Mouse (Mus musculus) embryonic facial prominence, embryonic 11.5 days (tissue): Measurements from ENCODE around the gene Cd9. TPM values are rescaled to one million over a fixed set of nuclear protein-coding genes. Genes with fewer than 3 reads are reported as not detected.

ENCODE experiments used
- ATAC-seq: fragments of 200-750 bp; cut with Nextera tagmentation; replicated peaks from 2 replicates; pipeline ENCODE4 v1.8.0; 2017; ENCODE audit warnings: low read depth; ENCODE audit not compliant: insufficient number of reproducible peaks, low FRiP score, low TSS enrichment
- DNase-seq: peaks from one replicate; pipeline ENCODE4 v3.0.0-alpha.2; 2015; ENCODE audit warnings: low spot score
- H3K27ac ChIP-seq: fragments of 300-500 bp; sonication (generic); replicated peaks from 2 replicates; pipeline ENCODE4 v1.5.1; 2014; ENCODE audit warnings: mild to moderate bottlenecking, low read depth, low read length, control low read depth
- H3K27me3 ChIP-seq: fragments of 300-500 bp; sonication (generic); 2 replicates; pipeline ENCODE4 v1.6.1; 2014; ENCODE audit warnings: mild to moderate bottlenecking, low read length, moderate library complexity, mixed read lengths; ENCODE audit not compliant: control insufficient read depth, insufficient read depth
- H3K36me3 ChIP-seq: fragments of 300-500 bp; sonication (generic); replicated peaks from 2 replicates; pipeline ENCODE4 v1.6.1; 2014; ENCODE audit warnings: low read depth, mild to moderate bottlenecking, low read length, moderate library complexity, mixed read lengths; ENCODE audit not compliant: control insufficient read depth, insufficient read depth
- H3K4me1 ChIP-seq: fragments of 300-500 bp; sonication (generic); 2 replicates; pipeline ENCODE4 v1.6.1; 2014; ENCODE audit warnings: low read length, mixed read lengths; ENCODE audit not compliant: control insufficient read depth, insufficient read depth
- H3K4me2 ChIP-seq: fragments of 300-500 bp; sonication (generic); 2 replicates; pipeline ENCODE4 v1.6.1; 2014; ENCODE audit warnings: low read depth, mild to moderate bottlenecking, control low read depth, low read length, moderate library complexity
- H3K4me3 ChIP-seq: fragments of 300-500 bp; sonication (generic); 2 replicates; pipeline ENCODE4 v1.5.1; 2014; ENCODE audit warnings: low read depth, low read length, control low read depth
- H3K9ac ChIP-seq: fragments of 300-500 bp; sonication (generic); replicated peaks from 2 replicates; pipeline ENCODE4 v1.6.1; 2014; ENCODE audit warnings: mild to moderate bottlenecking, control low read depth, low read length
- H3K9me3 ChIP-seq: fragments of 300-500 bp; sonication (generic); replicated peaks from 2 replicates; pipeline ENCODE4 v1.6.1; 2016; ENCODE audit warnings: mild to moderate bottlenecking, low read length, inconsistent platforms, mixed read lengths; ENCODE audit not compliant: control insufficient read depth
- WGBS: fragments of 180-500 bp; shearing (Covaris S2); extraction: QIAGEN DNeasy Blood & Tissue Kit; methylation state at CpG from one replicate; pipeline ENCODE4 v1.1.7; 2014; 5-methylcytosine and 5-hydroxymethylcytosine counted together
- polyA plus RNA-seq: library from polyadenylated mRNA; unstranded; fragments of >200 nt; fragmentation: Nextera tagmentation; extraction: Ambion mirVana; gene quantifications from 2 replicates; pipeline ENCODE4 v1.2.1, GENCODE M21; 2014

The Cd9 gene
- polyA plus RNA-seq, 1 experiment from 2014 or later: 55.4 TPM

- 90% methylated on average over 12 of the region's 12 CpGs for WGBS
- H3K4me1 ChIP-seq: peaks cover 2% of the 10 kb centered on the region
- no peak overlapping the region for H3K9ac ChIP-seq
Observed at GRCm38 (mm10) chr6:125483515-125484312, 10.9 kb downstream of the Cd9 start.

GRCm38 (mm10) chr6:125482427-125482831 is 12.2 kb downstream of the Cd9 start:
- Histone ChIP-seq H3K4me1 (peaks cover 2% of the 10 kb centered on the region), H3K4me2 (no peak overlapping the region), H3K27me3 (no peaks in the 10 kb centered on the region), H3K4me3 (no peak overlapping the region), H3K9me3 (no peaks in the 10 kb centered on the region), H3K27ac (no peak overlapping the region), H3K36me3 (no peaks in the 10 kb centered on the region), H3K9ac (no peak overlapping the region)
- DNase-seq (no peak), ATAC-seq (no peak)
- WGBS: 41% methylated on average over 5 of the region's 5 CpGs

More at GRCm38 (mm10) chr6:125483515-125484312, 10.9 kb downstream of the Cd9 start:
- ATAC-seq (no peak), DNase-seq (no peak)
- no peak overlapping the region for H3K4me3 ChIP-seq
- no peaks in the 10 kb centered on the region for H3K27me3 ChIP-seq
- no peaks in the 10 kb centered on the region for H3K9me3 ChIP-seq
- no peak overlapping the region for H3K4me2 ChIP-seq
- H3K36me3 ChIP-seq: no peaks in the 10 kb centered on the region
- H3K27ac ChIP-seq: no peak overlapping the region

- no peak overlapping the region for H3K9ac ChIP-seq
- no peaks in the 10 kb centered on the region for H3K27me3 ChIP-seq
- H3K4me3 ChIP-seq: no peak overlapping the region
- no peaks in the 10 kb centered on the region for H3K9me3 ChIP-seq
- no peaks in the 10 kb centered on the region for H3K36me3 ChIP-seq
- no peak overlapping the region for H3K4me2 ChIP-seq
- ATAC-seq: no peak
- peaks cover 2% of the 10 kb centered on the region for H3K4me1 ChIP-seq
- WGBS: 42% methylated on average over 7 of the region's 7 CpGs
- H3K27ac ChIP-seq: no peak overlapping the region
- DNase-seq: no peak
Observed at GRCm38 (mm10) chr6:125481667-125482390, 12.8 kb downstream of the Cd9 start.

DNA sequence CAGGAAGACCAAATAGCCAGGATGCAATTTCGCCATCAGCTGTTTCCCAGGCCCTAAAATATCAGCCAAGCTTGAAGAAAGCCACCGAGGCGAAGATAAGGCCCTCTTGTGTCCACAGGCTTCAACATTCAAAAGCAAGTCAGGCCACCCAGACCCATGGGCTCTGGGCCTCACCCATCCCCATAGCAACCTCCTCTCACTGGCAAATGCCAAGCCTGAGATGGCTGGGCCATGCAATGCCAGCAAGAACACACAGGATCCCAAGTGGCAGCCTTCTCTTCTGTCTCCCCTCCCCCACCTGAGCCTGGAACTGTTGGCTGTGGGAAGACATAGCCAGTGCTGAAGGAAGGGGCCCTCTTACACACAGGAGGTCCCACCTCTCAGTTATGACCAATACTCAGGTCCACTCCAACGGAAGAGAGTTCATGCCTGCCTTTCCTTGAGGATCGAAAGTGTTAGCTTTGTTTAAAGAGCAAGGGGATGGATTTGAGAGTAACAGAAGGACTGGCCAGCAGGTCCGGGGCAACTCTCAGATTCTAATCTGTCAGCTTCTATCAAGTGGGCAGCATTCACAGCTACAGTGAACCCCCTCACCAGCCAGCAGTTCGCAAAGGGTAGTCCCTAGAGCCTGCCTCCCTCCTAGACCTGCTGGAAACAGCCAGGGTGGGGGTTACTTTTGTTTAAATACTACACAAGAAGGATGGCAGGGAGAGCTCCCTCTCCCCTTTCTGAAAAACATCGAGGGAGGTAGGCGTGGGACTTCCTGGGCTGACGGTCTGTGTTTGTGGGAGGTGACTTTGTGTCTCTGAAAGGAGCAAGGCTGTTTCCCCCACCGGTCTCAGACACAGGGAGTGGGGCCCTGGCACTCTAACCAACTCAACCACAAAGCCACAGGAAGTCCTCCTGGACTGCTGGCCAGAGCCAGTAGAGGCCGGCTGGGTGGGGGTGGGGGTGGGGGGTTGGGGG is 13.9 kb downstream of the Cd9 start:
- H3K9me3 ChIP-seq: no peaks in the 10 kb centered on the region
- no peak overlapping the region for H3K4me3 ChIP-seq
- DNase-seq (no peak), ATAC-seq (no peak)
- WGBS: 32% methylated on average over 12 of the region's 12 CpGs
- H3K4me1 ChIP-seq: peaks cover 2% of the 10 kb centered on the region
- no peak overlapping the region; the same call in 1 of the 2 replicates for H3K9ac ChIP-seq
- H3K4me2 ChIP-seq: no peak overlapping the region; the same call in 1 of the 2 replicates
- no peaks in the 10 kb centered on the region for H3K36me3 ChIP-seq
- H3K27me3 ChIP-seq: no peaks in the 10 kb centered on the region
- no peak overlapping the region for H3K27ac ChIP-seq

DNA sequence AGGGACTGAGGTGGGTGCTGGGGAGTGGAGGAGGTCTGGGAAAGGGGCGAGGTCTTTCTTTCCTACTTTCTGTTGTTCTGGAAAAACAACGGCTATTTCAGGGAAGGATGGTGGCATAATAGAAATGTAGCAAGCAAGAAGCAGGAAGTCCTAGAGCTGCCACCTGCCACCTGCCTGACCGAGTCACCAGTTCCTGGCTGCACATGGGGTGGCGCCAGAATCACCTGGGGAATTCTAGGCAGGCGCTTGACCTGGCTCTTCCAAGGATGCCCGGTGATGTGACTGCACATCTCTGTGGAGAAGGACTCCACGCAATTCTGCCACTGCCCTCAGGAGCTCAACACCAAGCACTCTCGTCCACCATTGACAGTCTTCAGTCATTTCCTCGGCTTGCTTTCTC is 15.2 kb downstream of the Cd9 start:
- Histone ChIP-seq H3K9me3 (no peaks in the 10 kb centered on the region), H3K4me2 (no peak overlapping the region), H3K27ac (no peak overlapping the region), H3K27me3 (no peaks in the 10 kb centered on the region), H3K9ac (no peak overlapping the region), H3K4me1 (peaks cover 4% of the 10 kb centered on the region), H3K36me3 (no peaks in the 10 kb centered on the region), H3K4me3 (no peak overlapping the region)
- no peak for ATAC-seq
- no peak for DNase-seq
- WGBS: 88% methylated on average over 9 of the region's 9 CpGs

- DNase-seq (no peak), ATAC-seq (no peak)
- Histone ChIP-seq H3K27ac (no peak overlapping the region), H3K9me3 (no peaks in the 10 kb centered on the region), H3K4me1 (peaks cover 4% of the 10 kb centered on the region), H3K4me2 (no peak overlapping the region), H3K27me3 (no peaks in the 10 kb centered on the region), H3K9ac (no peak overlapping the region), H3K36me3 (no peaks in the 10 kb centered on the region), H3K4me3 (no peak overlapping the region)
- 75% methylated on average over 16 of the region's 16 CpGs for WGBS
Observed at GRCm38 (mm10) chr6:125478135-125479128, 16.2 kb downstream of the Cd9 start.
